Mouse (Mus musculus): Measurements from ENCODE around the gene Sh3kbp1.

- no peak for TF ChIP-seq POLR2A (IDR thresholded peaks at IDR 0.05; ENCODE audit: extremely low read depth, insufficient read depth, low read length)
- no peak for TF ChIP-seq CTCF (IDR thresholded peaks at IDR 0.05; ENCODE audit: extremely low read depth, insufficient read depth, low read length)
These were observed 130.9 kb downstream of the Sh3kbp1 start for GRCm38 (mm10) chrX:159757854-159758540.
